Mouse (Mus musculus) gastrocnemius, adult 8-10 months (tissue): ENCODE measurements around the gene She. TPM values are rescaled to one million over a fixed set of nuclear protein-coding genes. Genes with fewer than 3 reads are reported as not detected.
"Not testable (repeated sequence)": the region's sequence is repeated elsewhere in the genome, so short reads cannot be mapped to it uniquely, and the experiment has no call there.

Source experiments
- DNase-seq, 2 experiments: peaks; one replicate each; pipeline ENCODE4 v3.0.0; 2022; ENCODE audit warnings: low spot score in 2 of 2
- total RNA-seq, 4 experiments: library from RNA; stranded (reverse); gene quantifications; 2 replicates each; pipeline ENCODE4 v1.2.4; 2022

The She gene
- total RNA-seq, 4 experiments from 2014 or later: 2.8 to 3.8 (median 3.3) TPM

GRCm38 (mm10) chr3:89862182-89862761, 31.1 kb downstream of the She start:
- no peak for DNase-seq

- DNase-seq: not testable (repeated sequence)
Observed at GRCm38 (mm10) chr3:89863276-89863675, 32.1 kb downstream of the She start.

- peak in 1 of 2 experiments; percentile 22 for DNase-seq
Observed at GRCm38 (mm10) chr3:89863716-89864509, 32.7 kb downstream of the She start.

- no peak for DNase-seq
Observed at GRCm38 (mm10) chr3:89865020-89865419, 33.9 kb downstream of the She start.

- no peak for DNase-seq
Observed at GRCm38 (mm10) chr3:89865764-89866163, 34.6 kb downstream of the She start.

- DNase-seq: no peak
Observed at GRCm38 (mm10) chr3:89867651-89868050, 36.5 kb downstream of the She start.

- no peak for DNase-seq
Observed at GRCm38 (mm10) chr3:89868357-89868756, 37.2 kb downstream of the She start.

GRCm38 (mm10) chr3:89868956-89869355, 37.8 kb downstream of the She start:
- no peak for DNase-seq

GRCm38 (mm10) chr3:89869556-89869955, 38.4 kb downstream of the She start:
- no peak for DNase-seq

GRCm38 (mm10) chr3:89870472-89871271, 39.5 kb downstream of the She start:
- DNase-seq: no peak

- no peak for DNase-seq
Observed at GRCm38 (mm10) chr3:89871339-89871914, 40.3 kb downstream of the She start.

GRCm38 (mm10) chr3:89872209-89872608, 41.0 kb downstream of the She start:
- no peak for DNase-seq

GRCm38 (mm10) chr3:89872684-89873083, 41.5 kb downstream of the She start:
- DNase-seq: no peak

- DNase-seq: no peak
Observed at GRCm38 (mm10) chr3:89874076-89874475, 42.9 kb downstream of the She start.

- no peak for DNase-seq
Observed at GRCm38 (mm10) chr3:89875021-89875420, 43.9 kb downstream of the She start.

GRCm38 (mm10) chr3:89875781-89876180, 44.6 kb downstream of the She start:
- DNase-seq: no peak

GRCm38 (mm10) chr3:89876469-89876868, 45.3 kb downstream of the She start:
- DNase-seq: no peak

GRCm38 (mm10) chr3:89877129-89877528, 46.0 kb downstream of the She start:
- no peak for DNase-seq

- no peak for DNase-seq
Observed at GRCm38 (mm10) chr3:89878456-89878855, 47.3 kb downstream of the She start.

GRCm38 (mm10) chr3:89879326-89879725, 48.2 kb downstream of the She start:
- DNase-seq: no peak

GRCm38 (mm10) chr3:89880036-89880851, 49.1 kb downstream of the She start:
- no peak for DNase-seq
